Mouse (Mus musculus): ENCODE data around the gene Rab4b. TPM values are rescaled to one million over a fixed set of nuclear protein-coding genes. Genes with fewer than 3 reads are reported as not detected.

The Rab4b gene
- polyA plus RNA-seq, 1 experiment, result 77.3 TPM

DNA sequence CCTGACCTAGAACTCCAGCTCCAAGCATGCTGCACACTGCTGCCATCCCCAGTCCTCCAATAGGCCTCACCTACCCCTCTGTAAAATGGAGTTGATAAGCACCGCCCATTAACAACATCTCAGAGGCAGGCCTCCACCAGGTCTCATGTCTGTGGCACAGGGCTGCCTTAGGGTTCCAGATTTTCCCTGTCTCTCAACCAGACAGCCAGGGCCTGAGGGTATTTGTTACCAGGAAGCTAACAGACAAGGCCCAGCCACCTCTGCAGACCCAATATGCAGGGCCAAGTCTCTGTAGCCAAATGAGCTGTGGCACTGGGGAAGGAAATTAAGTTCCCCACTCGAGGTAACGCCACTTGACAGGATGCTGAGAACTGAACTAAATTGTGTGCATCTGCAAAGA is 17.8 kb downstream of the Rab4b start:
- 76% methylated on average over 3 of the region's 3 CpGs for WGBS
- peaks cover 24% of the 10 kb centered on the region for H3K36me3 ChIP-seq (ENCODE audit: control insufficient read depth, insufficient read depth, low read length)
- no peak overlapping the region for H3K27ac ChIP-seq (ENCODE audit: insufficient read depth, low read depth, low read length)
- no peak overlapping the region for H3K4me3 ChIP-seq (ENCODE audit: low read depth, low read length)
- H3K4me1 ChIP-seq (ENCODE audit: control insufficient read depth, insufficient read depth, insufficient read length, low read length), result peaks cover 32% of the 10 kb centered on the region
- no peaks in the 10 kb centered on the region for H3K27me3 ChIP-seq (ENCODE audit: control insufficient read depth, insufficient read depth, low read length)
- no peak for TF ChIP-seq POLR2A (IDR thresholded peaks at IDR 0.05; ENCODE audit: low read depth, low read length)
- TF ChIP-seq CTCF (IDR thresholded peaks at IDR 0.05; ENCODE audit: extremely low read depth, insufficient read length, insufficient replicate concordance, low read depth, low read length), result no peak

GRCm38 (mm10) chr7:27159882-27160281 is 18.8 kb downstream of the Rab4b start:
- Histone ChIP-seq H3K27me3 (ENCODE audit: control insufficient read depth, insufficient read depth, low read length) (no peaks in the 10 kb centered on the region), H3K4me3 (ENCODE audit: low read depth, low read length) (no peak overlapping the region), H3K36me3 (ENCODE audit: control insufficient read depth, insufficient read depth, low read length) (peaks cover 24% of the 10 kb centered on the region), H3K27ac (ENCODE audit: insufficient read depth, low read depth, low read length) (0 out of 2 replicates have a peak overlapping the region, but pooled peaks have one; percentile 17), H3K4me1 (ENCODE audit: control insufficient read depth, insufficient read depth, insufficient read length, low read length) (peaks cover 23% of the 10 kb centered on the region)
- no peak for TF ChIP-seq POLR2A (IDR thresholded peaks at IDR 0.05; ENCODE audit: low read depth, low read length)
- TF ChIP-seq CTCF (IDR thresholded peaks at IDR 0.05; ENCODE audit: extremely low read depth, insufficient read length, insufficient replicate concordance, low read depth, low read length), result peak; percentile 92
- 7% methylated on average over 8 of the region's 8 CpGs for WGBS

GRCm38 (mm10) chr7:27159256-27159655 is 19.4 kb downstream of the Rab4b start:
- Histone ChIP-seq H3K4me1 (ENCODE audit: control insufficient read depth, insufficient read depth, insufficient read length, low read length) (peaks cover 18% of the 10 kb centered on the region), H3K4me3 (ENCODE audit: low read depth, low read length) (no peak overlapping the region), H3K27me3 (ENCODE audit: control insufficient read depth, insufficient read depth, low read length) (no peaks in the 10 kb centered on the region), H3K27ac (ENCODE audit: insufficient read depth, low read depth, low read length) (no peak overlapping the region), H3K36me3 (ENCODE audit: control insufficient read depth, insufficient read depth, low read length) (peaks cover 24% of the 10 kb centered on the region)
- no peak for TF ChIP-seq CTCF (IDR thresholded peaks at IDR 0.05; ENCODE audit: extremely low read depth, insufficient read length, insufficient replicate concordance, low read depth, low read length)
- TF ChIP-seq POLR2A (IDR thresholded peaks at IDR 0.05; ENCODE audit: low read depth, low read length), result no peak
- 97% methylated on average over 6 of the region's 6 CpGs for WGBS

DNA sequence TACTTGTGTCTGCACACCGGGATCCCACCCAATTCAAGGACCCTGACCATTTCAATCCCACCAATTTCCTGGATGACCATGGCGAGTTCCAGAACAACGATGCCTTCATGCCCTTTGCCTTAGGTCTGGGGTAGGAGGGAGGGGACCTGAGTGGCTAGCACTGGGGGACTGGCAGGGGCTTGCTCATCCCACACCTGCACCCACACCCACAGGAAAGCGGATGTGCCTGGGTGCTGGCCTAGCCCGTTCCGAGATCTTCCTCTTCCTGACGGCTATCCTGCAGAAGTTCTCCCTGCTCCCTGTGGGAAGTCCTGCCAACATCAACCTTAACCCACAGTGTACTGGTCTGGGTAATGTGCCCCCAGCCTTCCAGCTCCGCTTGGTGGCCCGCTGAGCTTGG is 20.5 kb downstream of the Rab4b start:
- H3K27ac ChIP-seq (ENCODE audit: insufficient read depth, low read depth, low read length), result no peak overlapping the region
- WGBS, result 96% methylated on average over 9 of the region's 9 CpGs
- H3K4me3 ChIP-seq (ENCODE audit: low read depth, low read length), result no peak overlapping the region
- peaks cover 24% of the 10 kb centered on the region for H3K36me3 ChIP-seq (ENCODE audit: control insufficient read depth, insufficient read depth, low read length)
- no peaks in the 10 kb centered on the region for H3K27me3 ChIP-seq (ENCODE audit: control insufficient read depth, insufficient read depth, low read length)
- TF ChIP-seq POLR2A (IDR thresholded peaks at IDR 0.05; ENCODE audit: low read depth, low read length), result no peak
- no peak for TF ChIP-seq CTCF (IDR thresholded peaks at IDR 0.05; ENCODE audit: extremely low read depth, insufficient read length, insufficient replicate concordance, low read depth, low read length)
- H3K4me1 ChIP-seq (ENCODE audit: control insufficient read depth, insufficient read depth, insufficient read length, low read length), result peaks cover 17% of the 10 kb centered on the region; the same call in 1 of the 2 replicates

DNA sequence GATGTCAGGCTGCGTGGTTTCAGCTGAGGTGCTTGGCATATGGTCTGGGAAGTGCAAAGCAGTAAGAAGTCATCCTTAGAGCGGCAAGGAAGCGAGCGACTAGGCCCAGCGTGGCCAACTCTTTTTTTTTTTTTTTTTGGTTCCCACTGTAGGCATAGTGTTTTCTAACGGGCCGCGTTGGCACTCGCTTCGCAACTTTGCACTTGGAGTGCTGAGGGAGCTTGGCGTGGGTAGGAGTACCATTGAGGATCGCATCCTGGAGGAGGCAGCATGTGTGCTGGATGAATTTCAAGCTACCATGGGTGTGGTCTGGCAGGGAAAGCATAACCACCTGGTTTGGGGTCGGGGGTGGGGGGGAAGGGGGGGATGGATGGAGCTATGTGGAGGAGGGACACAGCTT is 22.7 kb downstream of the Rab4b start:
- Histone ChIP-seq H3K36me3 (ENCODE audit: control insufficient read depth, insufficient read depth, low read length) (peaks cover 24% of the 10 kb centered on the region), H3K27me3 (ENCODE audit: control insufficient read depth, insufficient read depth, low read length) (no peaks in the 10 kb centered on the region), H3K4me3 (ENCODE audit: low read depth, low read length) (no peak overlapping the region), H3K27ac (ENCODE audit: insufficient read depth, low read depth, low read length) (no peak overlapping the region), H3K4me1 (ENCODE audit: control insufficient read depth, insufficient read depth, insufficient read length, low read length) (peaks cover 12% of the 10 kb centered on the region; the same call in 1 of the 2 replicates)
- whole genome bisulfite sequencing, result 79% methylated on average over 13 of the region's 13 CpGs
- TF ChIP-seq CTCF (IDR thresholded peaks at IDR 0.05; ENCODE audit: extremely low read depth, insufficient read length, insufficient replicate concordance, low read depth, low read length) (no peak), POLR2A (IDR thresholded peaks at IDR 0.05; ENCODE audit: low read depth, low read length) (no peak)

GRCm38 (mm10) chr7:27153205-27153764 is 25.4 kb downstream of the Rab4b start, which contains the start of gene Cyp2t4:
Gene Cyp2t4 (plus strand): TSS chr7:27153714.
- no peak within 1 kb of the TSS for H3K4me3 ChIP-seq (ENCODE audit: low read depth, low read length)
- peaks cover 11% of the 10 kb centered on the region for H3K36me3 ChIP-seq (ENCODE audit: control insufficient read depth, insufficient read depth, low read length)
- H3K27ac ChIP-seq (ENCODE audit: insufficient read depth, low read depth, low read length), result no peak within 1 kb of the TSS
- no peak for TF ChIP-seq CTCF (IDR thresholded peaks at IDR 0.05; ENCODE audit: extremely low read depth, insufficient read length, insufficient replicate concordance, low read depth, low read length)
- TF ChIP-seq POLR2A (IDR thresholded peaks at IDR 0.05; ENCODE audit: low read depth, low read length), result no peak
- no peaks in the 10 kb centered on the region for H3K27me3 ChIP-seq (ENCODE audit: control insufficient read depth, insufficient read depth, low read length)
- peaks cover 3% of the 10 kb centered on the region; the same call in 1 of the 2 replicates for H3K4me1 ChIP-seq (ENCODE audit: control insufficient read depth, insufficient read depth, insufficient read length, low read length)
- 13% methylated on average over 10 of the region's 10 CpGs for WGBS

DNA sequence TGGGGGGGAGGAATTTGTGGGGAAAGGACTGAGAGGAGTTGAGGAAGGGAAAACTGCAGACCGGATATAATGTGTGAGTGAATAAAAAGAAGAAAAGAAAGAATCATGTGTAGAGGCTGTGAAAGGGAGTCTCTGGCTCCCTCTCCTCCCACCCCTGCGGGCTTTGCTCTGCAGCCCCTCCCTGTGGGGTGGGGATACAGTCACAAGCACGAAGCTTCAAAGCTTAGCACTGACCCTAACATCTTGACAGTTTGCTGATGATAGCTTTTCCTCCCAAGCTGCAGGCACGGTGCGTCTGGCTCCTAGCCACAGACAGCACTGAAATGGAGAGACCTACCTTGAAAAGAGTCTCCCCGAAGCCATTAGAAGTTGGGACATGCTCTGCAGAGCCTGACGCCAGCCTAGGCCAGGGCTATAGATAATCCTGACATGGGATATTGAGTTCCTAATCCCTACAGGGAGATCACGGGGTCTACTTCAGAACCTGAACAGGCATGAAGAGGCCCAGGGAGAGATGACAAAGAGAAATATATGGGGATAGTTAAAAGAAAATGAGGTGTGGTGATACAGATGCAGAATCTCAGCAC is 42.2 kb downstream of the Rab4b start:
- Histone ChIP-seq H3K36me3 (ENCODE audit: control insufficient read depth, insufficient read depth, low read length) (no peaks in the 10 kb centered on the region), H3K27me3 (ENCODE audit: control insufficient read depth, insufficient read depth, low read length) (no peaks in the 10 kb centered on the region), H3K27ac (ENCODE audit: insufficient read depth, low read depth, low read length) (no peak overlapping the region), H3K4me3 (ENCODE audit: low read depth, low read length) (no peak overlapping the region), H3K4me1 (ENCODE audit: control insufficient read depth, insufficient read depth, insufficient read length, low read length) (peaks cover 4% of the 10 kb centered on the region)
- 55% methylated on average over 8 of the region's 8 CpGs for WGBS
- no peak for TF ChIP-seq CTCF (IDR thresholded peaks at IDR 0.05; ENCODE audit: extremely low read depth, insufficient read length, insufficient replicate concordance, low read depth, low read length)
- no peak for TF ChIP-seq POLR2A (IDR thresholded peaks at IDR 0.05; ENCODE audit: low read depth, low read length)
